Mouse (Mus musculus): ENCODE measurements around the gene Gm20509. TPM values are rescaled to one million over a fixed set of nuclear protein-coding genes. Genes with fewer than 3 reads are reported as not detected.
A peak's percentile ranks its signal among the peaks of the same experiment; 100 is the strongest.
"Not testable (repeated sequence)": the region's sequence is repeated elsewhere in the genome, so short reads cannot be mapped to it uniquely, and the experiment has no call there.

Gene Gm20509
- total RNA-seq, 4 experiments from 2014 or later, result not detected

GRCm38 (mm10) chr9:73097898-73098297 is 4.4 kb upstream of the Gm20509 start:
- DNase-seq (ENCODE audit: low spot score in 2 of 2), result no peak

GRCm38 (mm10) chr9:73101536-73101935 is 734 bp upstream of the Gm20509 start, which contains the start of gene Khdc3:
TSS of gene Khdc3 (plus strand) at chr9:73101836.
- DNase-seq (ENCODE audit: low spot score in 2 of 2), result no peak

GRCm38 (mm10) chr9:73103159-73103879 is 1.0 kb downstream of the Gm20509 start:
- peak in 1 of 2 experiments; percentile 20 for DNase-seq (ENCODE audit: low spot score in 2 of 2)

GRCm38 (mm10) chr9:73103880-73104198 is 1.6 kb downstream of the Gm20509 start:
- DNase-seq (ENCODE audit: low spot score in 2 of 2), result no peak

- no peak for DNase-seq (ENCODE audit: low spot score in 2 of 2)
Measured at GRCm38 (mm10) chr9:73105141-73105540, 2.9 kb downstream of the Gm20509 start.

- DNase-seq (ENCODE audit: low spot score in 2 of 2), result no peak
Measured at GRCm38 (mm10) chr9:73105771-73106170, 3.5 kb downstream of the Gm20509 start.

GRCm38 (mm10) chr9:73112919-73113906 is 10.9 kb downstream of the Gm20509 start, which contains the start of gene Rsl24d1:
TSS of gene Rsl24d1 (plus strand) at chr9:73113426.
- peak; percentile 63 to 73 for DNase-seq (ENCODE audit: low spot score in 2 of 2)

GRCm38 (mm10) chr9:73116704-73117103 is 14.4 kb downstream of the Gm20509 start:
- not testable (repeated sequence) for DNase-seq (ENCODE audit: low spot score in 2 of 2)

- DNase-seq (ENCODE audit: low spot score in 2 of 2), result no peak
Measured at GRCm38 (mm10) chr9:73118012-73118411, 15.7 kb downstream of the Gm20509 start.

GRCm38 (mm10) chr9:73121735-73122134 is 19.5 kb downstream of the Gm20509 start:
- no peak for DNase-seq (ENCODE audit: low spot score in 2 of 2)

- no peak for DNase-seq (ENCODE audit: low spot score in 2 of 2)
Measured at GRCm38 (mm10) chr9:73125043-73125570, 22.8 kb downstream of the Gm20509 start.

- no peak for DNase-seq (ENCODE audit: low spot score in 2 of 2)
Measured at GRCm38 (mm10) chr9:73127457-73127856, 25.2 kb downstream of the Gm20509 start.

- DNase-seq (ENCODE audit: low spot score in 2 of 2), result no peak
Measured at GRCm38 (mm10) chr9:73129875-73130274, 27.6 kb downstream of the Gm20509 start.

GRCm38 (mm10) chr9:73130529-73130928 is 28.3 kb downstream of the Gm20509 start:
- no peak for DNase-seq (ENCODE audit: low spot score in 2 of 2)

GRCm38 (mm10) chr9:73137341-73137886 is 35.1 kb downstream of the Gm20509 start:
- DNase-seq (ENCODE audit: low spot score in 2 of 2), result no peak

- DNase-seq (ENCODE audit: low spot score in 2 of 2), result no peak
Measured at GRCm38 (mm10) chr9:73154347-73154746, 52.1 kb downstream of the Gm20509 start.

GRCm38 (mm10) chr9:73157968-73158367 is 55.7 kb downstream of the Gm20509 start:
- no peak for DNase-seq (ENCODE audit: low spot score in 2 of 2)

- no peak for DNase-seq (ENCODE audit: low spot score in 2 of 2)
Measured at GRCm38 (mm10) chr9:73159265-73159664, 57.0 kb downstream of the Gm20509 start.

- DNase-seq (ENCODE audit: low spot score in 2 of 2), result peak; percentile 20 to 24
Measured at GRCm38 (mm10) chr9:73162571-73163333, 60.5 kb downstream of the Gm20509 start.

GRCm38 (mm10) chr9:73165631-73166030 is 63.4 kb downstream of the Gm20509 start:
- DNase-seq (ENCODE audit: low spot score in 2 of 2), result peak in 1 of 2 experiments; percentile 7

Data from gastrocnemius, adult 8-10 months (tissue).